Mouse (Mus musculus): ENCODE results near the gene Mlh1.
A peak's percentile ranks its signal among the peaks of the same experiment; 100 is the strongest.

Gene Mlh1

GRCm38 (mm10) chr9:111287956-111288355, 16.4 kb upstream of the Mlh1 start:
- DNase-seq (ENCODE audit: inconsistent age in 2 of 2, low spot score in 1 of 2), result no peak

GRCm38 (mm10) chr9:111286468-111286867, 14.9 kb upstream of the Mlh1 start:
- no peak for DNase-seq (ENCODE audit: inconsistent age in 2 of 2, low spot score in 1 of 2)

- DNase-seq (ENCODE audit: inconsistent age in 2 of 2, low spot score in 1 of 2), result peak in 1 of 2 experiments; percentile 66
These were observed 14.1 kb upstream of the Mlh1 start for GRCm38 (mm10) chr9:111285676-111286075.

- no peak for DNase-seq (ENCODE audit: inconsistent age in 2 of 2, low spot score in 1 of 2)
These were observed 13.5 kb upstream of the Mlh1 start for GRCm38 (mm10) chr9:111285061-111285460.

GRCm38 (mm10) chr9:111275156-111275555, 3.6 kb upstream of the Mlh1 start:
- DNase-seq (ENCODE audit: inconsistent age in 2 of 2, low spot score in 1 of 2), result peak; percentile 35 to 79

GRCm38 (mm10) chr9:111273958-111274357, 2.4 kb upstream of the Mlh1 start:
- no peak for DNase-seq (ENCODE audit: inconsistent age in 2 of 2, low spot score in 1 of 2)

- DNase-seq (ENCODE audit: inconsistent age in 2 of 2, low spot score in 1 of 2), result peak in 1 of 2 experiments; percentile 52
These were observed 1.6 kb upstream of the Mlh1 start for GRCm38 (mm10) chr9:111272996-111273785.

GRCm38 (mm10) chr9:111272356-111272755, 765 bp upstream of the Mlh1 start:
- no peak for DNase-seq (ENCODE audit: inconsistent age in 2 of 2, low spot score in 1 of 2)

- DNase-seq (ENCODE audit: inconsistent age in 2 of 2, low spot score in 1 of 2), result no peak
These were observed 546 bp downstream of the Mlh1 start for GRCm38 (mm10) chr9:111271056-111271433.

- DNase-seq (ENCODE audit: inconsistent age in 2 of 2, low spot score in 1 of 2), result no peak
These were observed 985 bp downstream of the Mlh1 start for GRCm38 (mm10) chr9:111270606-111271005.

- DNase-seq (ENCODE audit: inconsistent age in 2 of 2, low spot score in 1 of 2), result no peak
These were observed 3.6 kb downstream of the Mlh1 start for GRCm38 (mm10) chr9:111267998-111268397.

GRCm38 (mm10) chr9:111261356-111261755, 10.2 kb downstream of the Mlh1 start:
- no peak for DNase-seq (ENCODE audit: inconsistent age in 2 of 2, low spot score in 1 of 2)

- peak in 1 of 2 experiments; percentile 46 for DNase-seq (ENCODE audit: inconsistent age in 2 of 2, low spot score in 1 of 2)
These were observed 11.1 kb downstream of the Mlh1 start for GRCm38 (mm10) chr9:111260360-111260985.

GRCm38 (mm10) chr9:111252161-111252869, 19.3 kb downstream of the Mlh1 start:
- DNase-seq (ENCODE audit: inconsistent age in 2 of 2, low spot score in 1 of 2), result peak in 1 of 2 experiments; percentile 38

- peak in 1 of 2 experiments; percentile 60 for DNase-seq (ENCODE audit: inconsistent age in 2 of 2, low spot score in 1 of 2)
These were observed 23.8 kb downstream of the Mlh1 start for GRCm38 (mm10) chr9:111247682-111248246.

- DNase-seq (ENCODE audit: inconsistent age in 2 of 2, low spot score in 1 of 2), result no peak
These were observed 26.0 kb downstream of the Mlh1 start for GRCm38 (mm10) chr9:111245546-111245945.

- no peak for DNase-seq (ENCODE audit: inconsistent age in 2 of 2, low spot score in 1 of 2)
These were observed 28.2 kb downstream of the Mlh1 start for GRCm38 (mm10) chr9:111243384-111243783.

GRCm38 (mm10) chr9:111239821-111240220, 31.8 kb downstream of the Mlh1 start:
- peak; percentile 44 to 82 for DNase-seq (ENCODE audit: inconsistent age in 2 of 2, low spot score in 1 of 2)

GRCm38 (mm10) chr9:111237726-111238125, 33.9 kb downstream of the Mlh1 start:
- DNase-seq (ENCODE audit: inconsistent age in 2 of 2, low spot score in 1 of 2), result no peak

- DNase-seq (ENCODE audit: inconsistent age in 2 of 2, low spot score in 1 of 2), result no peak
These were observed 36.9 kb downstream of the Mlh1 start for GRCm38 (mm10) chr9:111234701-111235100.

GRCm38 (mm10) chr9:111228446-111228845, 43.1 kb downstream of the Mlh1 start:
- peak in 1 of 2 experiments; percentile 42 for DNase-seq (ENCODE audit: inconsistent age in 2 of 2, low spot score in 1 of 2)
